In the genomic region with DNA sequence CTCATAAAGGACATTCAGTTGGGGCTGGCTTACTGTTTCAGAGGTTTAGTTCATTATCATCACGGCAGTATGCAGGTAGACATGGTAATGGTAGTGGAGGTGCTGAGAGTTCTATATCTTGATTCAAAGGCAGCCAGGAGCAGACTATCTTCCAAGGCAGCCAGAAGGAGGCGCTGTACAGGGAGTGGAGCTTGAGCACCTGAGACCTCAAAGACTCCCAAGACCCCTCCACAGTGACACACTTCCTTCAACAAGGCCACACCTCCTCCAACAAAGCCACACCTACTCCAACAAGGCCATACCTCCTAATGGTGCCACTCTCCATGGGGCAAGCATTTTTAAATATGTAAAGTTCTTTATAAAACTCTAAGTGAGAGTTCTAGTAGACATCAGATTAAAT, we compare ENCODE assay signal across 37 mouse cellular contexts. TPM values are rescaled to one million over a fixed set of nuclear protein-coding genes. Genes with fewer than 3 reads are reported as not detected.
DNase-seq lines count a peak whose midpoint lies in the region; ATAC-seq and TF ChIP-seq lines count a peak whose summit lies in the region.
"Had no signal": no experiment of that assay in that cellular context is flagged by ENCODE, and none has a peak within 500 bp of the region (broad histone marks: within the 10 kb centered on the region; RNA-seq: fewer than 3 reads in every experiment).

No protein-coding gene starts in this region.

- dilution Hi-C loops in CH12.LX (cut with MboI; ENCODE audit: extremely low pct_ligation_motif_present, extremely low pct_unique_long_range_greater_than_20kb, low sequenced_read_pairs): no loop called here

- WGBS in liver, postnatal 0 days (ENCODE audit: insufficient replicate concordance): 72% methylated on average over 2 of the region's 2 CpGs
- 80% methylated on average over 2 of the region's 2 CpGs for WGBS in midbrain, postnatal 0 days

- no peaks in the 10 kb centered on the region for H3K79me2 ChIP-seq in CH12.LX (replicated peaks; ENCODE audit: control insufficient read depth, extremely low read depth, insufficient read depth, poor library complexity, severe bottlenecking)

- TF ChIP-seq RAD21 in CH12.LX (IDR thresholded peaks at IDR 0.05; ENCODE audit: low read depth, low read length): no peak

- peaks cover 3% of the 10 kb centered on the region; the same call in 1 of the 2 replicates for H3K9me3 ChIP-seq in liver, postnatal 0 days (ENCODE audit: low read length)
- H3K9me3 ChIP-seq in CH12.LX (replicated peaks; ENCODE audit: low read length): peaks cover 7% of the 10 kb centered on the region
- H3K9me3 ChIP-seq in ES-E14 (ENCODE audit: control insufficient read depth, insufficient read depth, low read depth, low read length): no peaks in the 10 kb centered on the region
- H3K9me3 ChIP-seq in midbrain, postnatal 0 days (ENCODE audit: low read length): no peaks in the 10 kb centered on the region
- H3K9me3 ChIP-seq: embryonic facial prominence, embryonic 13.5 days; forebrain, embryonic 15.5 days; limb, embryonic 10.5 days; limb, embryonic 15.5 days; midbrain, embryonic 12.5 days; neural tube, embryonic 15.5 days had no signal

- DNase-seq in liver, postnatal 0 days: no peak
- DNase-seq in liver (no peak), CH12.LX (ENCODE audit: extremely low read depth) (peak; percentile 10), ES-E14 (ENCODE audit: low read depth, low spot score) (peak; percentile 47), ZHBTc4 (ENCODE audit: low read depth, low spot score) (peak; percentile 80)
- DNase-seq in right cerebral cortex, postnatal 4 days: no peak
- no peak for DNase-seq in midbrain, postnatal 0 days (ENCODE audit: low spot score)
- DNase-seq: adrenal gland, postnatal 14 days; cerebellum, adult 11-12 months; cerebellum, adult 9-11 months; gastrocnemius, postnatal 25 days; heart, adult 18-20 months; kidney, adult 9 months; kidney, postnatal 10 days; lung, postnatal 4 days; right cerebral cortex, postnatal 25 days; spleen, adult 18-20 months had no signal

- H3K27me3 ChIP-seq in liver, postnatal 0 days (ENCODE audit: insufficient read depth, low read length): no peaks in the 10 kb centered on the region
- H3K27me3 ChIP-seq in CH12.LX (replicated peaks): no peaks in the 10 kb centered on the region
- no peaks in the 10 kb centered on the region for H3K27me3 ChIP-seq in midbrain, postnatal 0 days (ENCODE audit: insufficient read depth, low read length)
- H3K27me3 ChIP-seq: embryonic facial prominence, embryonic 13.5 days; forebrain, embryonic 15.5 days; heart, embryonic 12.5 days; limb, embryonic 15.5 days; midbrain, embryonic 12.5 days; neural tube, embryonic 15.5 days had no signal

- no peak overlapping the region for H3K4me2 ChIP-seq in liver, postnatal 0 days (ENCODE audit: low read depth, low read length)
- no peak overlapping the region for H3K4me2 ChIP-seq in CH12.LX (ENCODE audit: insufficient read depth, low read depth, poor library complexity, severe bottlenecking)
- H3K4me2 ChIP-seq in midbrain, postnatal 0 days (ENCODE audit: low read depth, low read length, poor library complexity, severe bottlenecking): no peak overlapping the region
- H3K4me2 ChIP-seq: embryonic facial prominence, embryonic 13.5 days; forebrain, embryonic 15.5 days; heart, embryonic 12.5 days; hindbrain, embryonic 14.5 days; limb, embryonic 15.5 days; midbrain, embryonic 12.5 days; neural tube, embryonic 15.5 days had no signal

- H3K36me3 ChIP-seq in liver, postnatal 0 days (replicated peaks; ENCODE audit: insufficient read depth, low read length): peaks cover 8% of the 10 kb centered on the region; the same call in 1 of the 2 replicates
- H3K36me3 ChIP-seq in CH12.LX (replicated peaks in 1 of 2; ENCODE audit: control insufficient read depth in 1 of 2, insufficient read depth in 1 of 2, low read length in 1 of 2) (no peaks in the 10 kb centered on the region), ES-E14 (ENCODE audit: control insufficient read depth, insufficient read depth, low read length, poor library complexity, severe bottlenecking) (0 out of 2 replicates have a peak, but pooled peaks cover 4% of the 10 kb centered on the region)
- H3K36me3 ChIP-seq in midbrain, postnatal 0 days (ENCODE audit: insufficient read depth, low read length): no peaks in the 10 kb centered on the region
- H3K36me3 ChIP-seq: forebrain, embryonic 15.5 days; midbrain, embryonic 12.5 days had no signal

- H3K4me1 ChIP-seq in liver, postnatal 0 days (ENCODE audit: insufficient read depth): no peaks in the 10 kb centered on the region
- H3K4me1 ChIP-seq in CH12.LX (ENCODE audit: control insufficient read depth in 1 of 2, insufficient read depth in 2 of 2) (no peaks in the 10 kb centered on the region), ES-E14 (ENCODE audit: control insufficient read depth in 2 of 2, insufficient read depth in 2 of 2, low read length in 2 of 2, poor library complexity in 1 of 2) (no peaks in the 10 kb centered on the region; a peak in 1 of 4 replicates)
- no peaks in the 10 kb centered on the region for H3K4me1 ChIP-seq in midbrain, postnatal 0 days (ENCODE audit: insufficient read depth, low read length)
- H3K4me1 ChIP-seq: forebrain, embryonic 10.5 days; forebrain, embryonic 15.5 days; heart, embryonic 12.5 days; megakaryocyte, embryonic 14.5 days; midbrain, embryonic 12.5 days; neural tube, embryonic 15.5 days had no signal

- no peak for TF ChIP-seq POLR2A in CH12.LX (IDR thresholded peaks at IDR 0.05; ENCODE audit: low read depth, low read length)

- no peak overlapping the region for H3K9ac ChIP-seq in liver, postnatal 0 days (replicated peaks)
- H3K9ac ChIP-seq in CH12.LX (ENCODE audit: insufficient read depth, low read depth) (no peak overlapping the region), ES-E14 (ENCODE audit: insufficient read depth, low read depth, low read length, poor library complexity, severe bottlenecking) (no peak overlapping the region)
- H3K9ac ChIP-seq in midbrain, postnatal 0 days (replicated peaks; ENCODE audit: low read length, poor library complexity, severe bottlenecking): no peak overlapping the region
- H3K9ac ChIP-seq: embryonic facial prominence, embryonic 13.5 days; forebrain, embryonic 15.5 days; heart, embryonic 12.5 days; hindbrain, embryonic 14.5 days; limb, embryonic 15.5 days; midbrain, embryonic 12.5 days; neural tube, embryonic 15.5 days had no signal

- no peak overlapping the region for H3K27ac ChIP-seq in liver, postnatal 0 days (ENCODE audit: low read depth)
- H3K27ac ChIP-seq in CH12.LX (ENCODE audit: insufficient read depth, low read depth): no peak overlapping the region
- H3K27ac ChIP-seq in ES-E14 (ENCODE audit: insufficient read depth, low read depth, low read length, poor library complexity, severe bottlenecking): no peak overlapping the region
- H3K27ac ChIP-seq in midbrain, postnatal 0 days (ENCODE audit: low read depth, low read length): no peak overlapping the region
- H3K27ac ChIP-seq: embryonic facial prominence, embryonic 13.5 days; forebrain, embryonic 10.5 days; forebrain, embryonic 15.5 days; hindbrain, embryonic 14.5 days; limb, embryonic 10.5 days; limb, embryonic 15.5 days; midbrain, embryonic 12.5 days; neural tube, embryonic 15.5 days had no signal

- H3K4me3 ChIP-seq in liver, postnatal 0 days (ENCODE audit: low read depth, low read length): no peak overlapping the region
- H3K4me3 ChIP-seq in CH12.LX (replicated peaks in 1 of 3; ENCODE audit: low read depth in 2 of 3, low read length in 2 of 3, poor library complexity in 1 of 3) (no peak overlapping the region), ES-E14 (ENCODE audit: insufficient read depth in 1 of 2, low read depth in 1 of 2, low read length in 2 of 2, poor library complexity in 1 of 2, severe bottlenecking in 1 of 2) (no peak overlapping the region)
- no peak overlapping the region for H3K4me3 ChIP-seq in midbrain, postnatal 0 days (ENCODE audit: low read depth, low read length)
- H3K4me3 ChIP-seq: embryonic facial prominence, embryonic 13.5 days; forebrain, embryonic 10.5 days; forebrain, embryonic 15.5 days; heart, embryonic 12.5 days; limb, embryonic 10.5 days; limb, embryonic 15.5 days; megakaryocyte, embryonic 14.5 days; midbrain, embryonic 12.5 days; neural tube, embryonic 15.5 days had no signal

- TF ChIP-seq EP300 in liver, postnatal 0 days (IDR thresholded peaks at IDR 0.05; ENCODE audit: low read depth): no peak
- TF ChIP-seq EP300 in CH12.LX (IDR thresholded peaks at IDR 0.05; ENCODE audit: low read length): no peak

- in situ Hi-C loops in CH12.LX (cut with MboI; ENCODE audit: low pct_ligation_motif_present, low pct_unique_long_range_greater_than_20kb, low sequenced_read_pairs) (no loop called here), ES-E14 (cut with MboI; ENCODE audit: low sequenced_read_pairs in 2 of 2, unreplicated experiment in 2 of 2) (no loop called here)

- no peak for ATAC-seq in liver, postnatal 0 days
- no peak for ATAC-seq in midbrain, postnatal 0 days (ENCODE audit: low FRiP score)
- ATAC-seq: forebrain, embryonic 15.5 days; intestine, postnatal 0 days; lung, postnatal 0 days had no signal

- peak; percentile 13; the same call in 1 of the 2 replicates for TF ChIP-seq CTCF in liver, postnatal 0 days (IDR thresholded peaks at IDR 0.05; ENCODE audit: low read depth)
- TF ChIP-seq CTCF in CH12.LX (conservative IDR thresholded peaks at IDR 0.05 in 1 of 2, IDR thresholded peaks at IDR 0.05 in 1 of 2; ENCODE audit: low read depth in 2 of 2, low read length in 2 of 2): no peak
- no peak for TF ChIP-seq CTCF in midbrain, postnatal 0 days (IDR thresholded peaks at IDR 0.05)

TF ChIP-seq in CH12.LX, 34 proteins besides CTCF, POLR2A, EP300 and RAD21:
- TF ChIP-seq JUN (IDR thresholded peaks at IDR 0.05; ENCODE audit: insufficient read depth, low read depth, low read length): no peak

TF ChIP-seq in ES-E14, 5 proteins besides CTCF, POLR2A, EP300 and RAD21:
- TF ChIP-seq ZC3H11A (IDR thresholded peaks at IDR 0.05; ENCODE audit: borderline replicate concordance, low read depth, low read length) (no peak), HCFC1 (IDR thresholded peaks at IDR 0.05; ENCODE audit: borderline replicate concordance, insufficient read depth, low read length) (no peak), MAFK (IDR thresholded peaks at IDR 0.05; ENCODE audit: insufficient read depth, low read depth, low read length) (no peak), ZNF384 (IDR thresholded peaks at IDR 0.05; ENCODE audit: low read depth, low read length) (no peak), CHD2 (IDR thresholded peaks at IDR 0.05; ENCODE audit: low read depth, low read length) (no peak)

RNA-seq across cellular contexts. Expression of a gene that starts 46.8 kb away (rescaled TPM):
- polyA plus RNA-seq in liver, postnatal 0 days (2015; fragmentation: Nextera tagmentation; extraction: Ambion mirVana): not detected in 2 replicates
- not detected in 2 replicates for total RNA-seq in CH12.LX (2012; rRNA removed)
- total RNA-seq in CH12.LX (2014; rRNA removed): not detected in 2 replicates
- polyA plus RNA-seq in CH12.LX (2012; ENCODE audit: insufficient read length, low read depth): not detected in 2 replicates
- total RNA-seq in ES-E14 (2012; rRNA removed): 0.36 and 1.1 TPM in 2 replicates
- not detected in 2 replicates for total RNA-seq in midbrain, postnatal 0 days (2014; rRNA removed)
- not detected in 2 replicates for polyA plus RNA-seq in midbrain, postnatal 0 days (2015; fragmentation: Nextera tagmentation; extraction: Ambion mirVana)
- total RNA-seq: adrenal gland, postnatal 14 days; gastrocnemius, adult 18-20 months; gastrocnemius, postnatal 25 days; heart, adult 18-20 months; hematopoietic stem cell, adult 5-6 weeks; left cerebral cortex, postnatal 10 days had no signal
- polyA plus RNA-seq: forebrain, embryonic 10.5 days; forebrain, embryonic 15.5 days; frontal cortex, adult 2 months; heart, embryonic 12.5 days; heart, postnatal 0 days; large intestine, adult 2 months; limb, embryonic 10.5 days; limb, embryonic 15.5 days; liver, embryonic 16.5 days; lung, postnatal 0 days; midbrain, embryonic 12.5 days; neural tube, embryonic 15.5 days; stomach, embryonic 16.5 days had no signal

Comparison
In these comparisons a context has a peak if more than half of its experiments do, and no peak if none do; other contexts are left out.
1. DNase-seq: peak in CH12.LX (single experiment), ES-E14 (single experiment) and ZHBTc4 (single experiment); none in liver, postnatal 0 days (single experiment), liver (single experiment), right cerebral cortex, postnatal 4 days (single experiment) and midbrain, postnatal 0 days (single experiment).